Mouse (Mus musculus): ENCODE results near the gene Rasa1. TPM values are rescaled to one million over a fixed set of nuclear protein-coding genes. Genes with fewer than 3 reads are reported as not detected.

The Rasa1 gene
- polyA plus RNA-seq, 1 experiment from 2014 or later = 16.4 TPM

DNA sequence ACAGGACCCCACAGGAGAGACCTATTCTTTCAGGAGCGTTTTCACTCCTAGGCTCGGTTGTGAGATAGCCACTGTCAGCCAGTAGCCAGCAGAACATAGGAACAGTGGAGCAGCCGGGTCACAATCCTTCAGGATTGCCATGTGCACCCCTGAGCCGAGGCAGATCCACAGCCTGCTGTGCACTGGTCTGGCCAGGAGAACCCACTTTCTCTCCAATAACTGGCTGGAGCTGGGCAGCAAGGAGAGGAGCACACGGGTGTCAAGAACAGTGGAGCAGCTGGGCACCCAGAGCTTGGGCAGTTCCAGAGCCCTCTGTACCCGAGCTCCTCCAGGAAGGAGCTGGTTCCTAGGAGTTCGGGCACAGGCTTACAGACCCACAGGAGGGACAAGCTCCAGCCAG, 50.2 kb downstream of the Rasa1 start:
- no peaks in the 10 kb centered on the region for H3K4me1 ChIP-seq
- H3K9ac ChIP-seq = no peak overlapping the region
- H3K4me3 ChIP-seq = no peak overlapping the region
- H3K36me3 ChIP-seq = peaks cover 11% of the 10 kb centered on the region; the same call in 1 of the 2 replicates
- WGBS (ENCODE audit: insufficient replicate concordance) = 79% methylated on average over 7 of the region's 7 CpGs
- H3K27me3 ChIP-seq (replicated peaks) = no peaks in the 10 kb centered on the region
- no peaks in the 10 kb centered on the region for H3K9me3 ChIP-seq (replicated peaks)
- H3K4me2 ChIP-seq = no peak overlapping the region
- no peak overlapping the region for H3K27ac ChIP-seq
- ATAC-seq = no peak

DNA sequence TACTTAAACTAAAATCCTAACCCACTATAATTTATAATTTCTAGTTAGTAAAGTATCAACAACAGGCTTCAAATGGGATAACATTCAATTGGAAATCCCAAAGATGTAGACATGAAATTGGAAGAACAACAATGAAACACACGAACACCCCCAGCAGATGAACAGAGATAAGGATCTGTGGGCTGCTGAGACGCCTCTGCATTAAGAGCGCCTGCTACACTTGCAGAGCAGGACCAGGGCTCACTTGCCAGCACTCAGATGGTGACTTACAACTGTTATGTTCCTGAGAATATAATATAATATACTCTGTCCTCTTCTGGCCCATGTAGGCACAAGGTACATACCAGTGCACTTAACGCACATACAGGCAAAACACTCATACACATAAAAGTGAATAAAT, 70.3 kb downstream of the Rasa1 start:
- Histone ChIP-seq H3K27me3 (replicated peaks) (no peaks in the 10 kb centered on the region), H3K9me3 (replicated peaks) (no peaks in the 10 kb centered on the region), H3K27ac (no peak overlapping the region), H3K4me2 (no peak overlapping the region), H3K4me1 (peaks cover 6% of the 10 kb centered on the region), H3K36me3 (peaks cover 40% of the 10 kb centered on the region), H3K4me3 (no peak overlapping the region), H3K9ac (no peak overlapping the region)
- 59% methylated on average over 4 of the region's 4 CpGs for WGBS (ENCODE audit: insufficient replicate concordance)
- no peak for ATAC-seq

- no peaks in the 10 kb centered on the region for H3K9me3 ChIP-seq (replicated peaks)
- ATAC-seq = no peak
- no peak overlapping the region for H3K4me3 ChIP-seq
- H3K9ac ChIP-seq = no peak overlapping the region
- no peak overlapping the region for H3K27ac ChIP-seq
- peaks cover 36% of the 10 kb centered on the region for H3K36me3 ChIP-seq
- no peaks in the 10 kb centered on the region for H3K27me3 ChIP-seq (replicated peaks)
- 60% methylated on average over 1 of the region's 1 CpGs for WGBS (ENCODE audit: insufficient replicate concordance)
- H3K4me1 ChIP-seq = no peaks in the 10 kb centered on the region
- H3K4me2 ChIP-seq = no peak overlapping the region
These were observed 78.6 kb downstream of the Rasa1 start for GRCm38 (mm10) chr13:85210353-85210752.

DNA sequence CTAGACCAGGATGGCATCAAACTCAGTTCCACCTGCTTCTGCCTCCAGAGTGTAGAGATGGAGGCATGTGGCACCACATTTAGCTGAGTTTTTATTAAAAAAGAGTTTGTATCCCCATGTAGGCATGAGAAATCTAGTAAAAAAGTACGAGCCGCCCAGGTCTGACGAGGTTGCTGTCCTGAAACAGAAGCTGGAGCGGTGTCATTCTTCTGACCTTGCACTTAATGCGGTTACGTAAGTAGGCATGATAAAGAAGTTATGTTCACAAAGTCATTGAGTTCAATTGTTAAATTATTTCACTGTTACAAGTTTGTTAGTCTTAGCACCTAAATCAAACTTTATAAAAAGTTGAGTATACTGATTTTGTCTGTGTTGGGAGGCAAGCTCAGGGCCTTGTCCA, 80.3 kb downstream of the Rasa1 start:
- no peak overlapping the region for H3K4me3 ChIP-seq
- H3K4me1 ChIP-seq = no peaks in the 10 kb centered on the region
- H3K27ac ChIP-seq = no peak overlapping the region
- H3K9ac ChIP-seq = no peak overlapping the region
- H3K9me3 ChIP-seq (replicated peaks) = no peaks in the 10 kb centered on the region
- ATAC-seq = no peak
- H3K27me3 ChIP-seq (replicated peaks) = no peaks in the 10 kb centered on the region
- no peak overlapping the region for H3K4me2 ChIP-seq
- peaks cover 37% of the 10 kb centered on the region for H3K36me3 ChIP-seq
- 92% methylated on average over 6 of the region's 6 CpGs for WGBS (ENCODE audit: insufficient replicate concordance)

GRCm38 (mm10) chr13:85207493-85207892, 81.4 kb downstream of the Rasa1 start:
- no peak for ATAC-seq
- no peaks in the 10 kb centered on the region for H3K9me3 ChIP-seq (replicated peaks)
- no peak overlapping the region for H3K27ac ChIP-seq
- H3K9ac ChIP-seq = no peak overlapping the region
- peaks cover 39% of the 10 kb centered on the region for H3K36me3 ChIP-seq
- H3K4me2 ChIP-seq = no peak overlapping the region
- WGBS (ENCODE audit: insufficient replicate concordance) = 73% methylated on average over 2 of the region's 2 CpGs
- no peak overlapping the region for H3K4me3 ChIP-seq
- H3K4me1 ChIP-seq = no peaks in the 10 kb centered on the region
- H3K27me3 ChIP-seq (replicated peaks) = no peaks in the 10 kb centered on the region

- Histone ChIP-seq H3K4me1 (peaks cover 17% of the 10 kb centered on the region), H3K27me3 (replicated peaks) (no peaks in the 10 kb centered on the region), H3K27ac (no peak overlapping the region), H3K9ac (no peak overlapping the region), H3K4me2 (peak overlapping the region; percentile 89; the same call in 1 of the 2 replicates), H3K4me3 (no peak overlapping the region), H3K36me3 (peaks cover 30% of the 10 kb centered on the region), H3K9me3 (replicated peaks) (no peaks in the 10 kb centered on the region)
- no peak for ATAC-seq
- 89% methylated on average over 2 of the region's 2 CpGs for WGBS (ENCODE audit: insufficient replicate concordance)
These were observed 97.7 kb downstream of the Rasa1 start for GRCm38 (mm10) chr13:85191253-85191652.

DNA sequence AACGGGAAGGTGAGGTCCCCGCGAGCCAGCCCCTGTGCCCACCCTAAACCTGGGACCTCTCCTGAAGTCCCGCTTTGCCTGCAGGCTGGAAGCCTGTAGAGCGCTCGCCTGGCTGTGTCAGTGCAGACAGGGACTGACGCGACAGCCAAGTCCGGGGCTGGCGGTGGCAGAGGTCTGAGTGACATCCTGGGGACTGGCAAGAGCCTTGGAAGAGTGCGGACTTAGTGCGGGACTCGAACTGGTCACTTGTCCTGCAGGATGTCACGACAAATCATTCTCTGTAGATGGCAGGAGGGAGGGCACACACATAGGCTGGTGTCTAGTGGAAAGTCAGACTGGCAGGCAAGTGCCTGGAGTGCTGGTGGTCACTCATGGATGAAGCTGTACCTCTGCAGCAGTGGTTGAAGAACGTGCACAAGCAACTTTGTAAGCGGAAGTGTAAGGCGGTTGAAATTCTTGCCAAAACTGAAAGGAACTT, 99.2 kb downstream of the Rasa1 start:
- Histone ChIP-seq H3K9me3 (replicated peaks) (no peaks in the 10 kb centered on the region), H3K27ac (peak overlapping the region; percentile 82), H3K36me3 (peaks cover 30% of the 10 kb centered on the region), H3K4me3 (peak overlapping the region; percentile 96), H3K9ac (peak overlapping the region; percentile 84), H3K27me3 (replicated peaks) (no peaks in the 10 kb centered on the region), H3K4me1 (peaks cover 17% of the 10 kb centered on the region), H3K4me2 (peak overlapping the region; percentile 89)
- WGBS (ENCODE audit: insufficient replicate concordance) = 1% methylated on average over 17 of the region's 17 CpGs
- ATAC-seq = peak; percentile 82

DNA sequence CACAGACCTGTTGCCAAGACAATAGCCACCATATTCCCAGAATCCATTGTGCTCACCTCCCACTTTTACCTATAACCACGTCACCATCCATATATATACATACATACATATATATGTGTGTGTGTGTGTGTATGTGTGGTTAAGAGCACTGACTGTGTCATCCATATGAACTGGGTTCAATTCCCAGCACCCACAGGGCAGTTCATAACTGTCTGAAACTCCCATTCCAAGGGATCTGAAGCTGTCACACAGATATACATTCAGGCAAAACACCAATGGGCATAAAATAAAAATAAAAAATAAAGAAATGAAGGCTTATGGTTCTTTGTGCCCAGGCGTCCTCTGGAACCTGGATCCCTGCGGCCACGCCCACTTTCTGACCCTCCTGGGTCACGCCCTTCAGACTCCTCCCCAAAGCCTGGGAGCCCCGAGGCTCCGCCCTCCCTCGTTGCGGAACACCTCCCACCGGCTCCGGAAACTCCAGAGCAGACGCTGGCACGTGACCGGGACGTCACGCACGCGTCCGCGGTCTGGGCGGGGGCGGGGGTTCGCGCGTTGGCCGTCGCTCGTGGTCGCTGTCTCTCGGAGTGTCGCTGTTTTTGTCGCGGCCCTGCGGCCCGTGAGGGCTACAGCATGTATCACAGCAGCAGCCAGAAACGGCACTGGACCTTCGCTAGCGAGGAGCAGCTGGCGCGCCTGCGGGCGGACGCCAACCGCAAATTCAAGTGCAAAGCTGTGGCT, 99.9 kb downstream of the Rasa1 start, which contains the start of gene Ccnh:
Gene Ccnh (plus strand): TSS at position 506 of the 741 bp plus-strand sequence.
- Histone ChIP-seq H3K4me1 (peaks cover 17% of the 10 kb centered on the region), H3K9me3 (replicated peaks) (no peaks in the 10 kb centered on the region), H3K27me3 (replicated peaks) (no peaks in the 10 kb centered on the region), H3K4me3 (peak within 1 kb of the TSS; percentile 96), H3K27ac (peak within 1 kb of the TSS; percentile 82), H3K4me2 (peak within 1 kb of the TSS; percentile 89), H3K36me3 (peaks cover 29% of the 10 kb centered on the region), H3K9ac (peak within 1 kb of the TSS; percentile 84)
- ATAC-seq = peak; percentile 99
- WGBS (ENCODE audit: insufficient replicate concordance) = 1% methylated on average over 44 of the region's 44 CpGs

Other genes with a start within 250 kb of the Rasa1 start
- gene Ccnh, start 99.7 kb downstream of the Rasa1 start, polyA plus RNA-seq (2016; fragmentation: Nextera tagmentation; extraction: Ambion mirVana) = 75.0 and 79.5 TPM in 2 replicates

Data from liver, embryonic 12.5 days (tissue).